Mouse (Mus musculus) neutrophil, adult 83 days (primary cell): ENCODE results near the gene Fbxo11. TPM values are rescaled to one million over a fixed set of nuclear protein-coding genes. Genes with fewer than 3 reads are reported as not detected.

ENCODE experiments used
- total RNA-seq, 2 experiments: library from RNA; stranded (reverse); gene quantifications; one replicate each; pipeline ENCODE4 v1.2.4; 2023

Gene Fbxo11
- total RNA-seq: 10 to 100 TPM; 45.3 to 56.3 TPM

DNA sequence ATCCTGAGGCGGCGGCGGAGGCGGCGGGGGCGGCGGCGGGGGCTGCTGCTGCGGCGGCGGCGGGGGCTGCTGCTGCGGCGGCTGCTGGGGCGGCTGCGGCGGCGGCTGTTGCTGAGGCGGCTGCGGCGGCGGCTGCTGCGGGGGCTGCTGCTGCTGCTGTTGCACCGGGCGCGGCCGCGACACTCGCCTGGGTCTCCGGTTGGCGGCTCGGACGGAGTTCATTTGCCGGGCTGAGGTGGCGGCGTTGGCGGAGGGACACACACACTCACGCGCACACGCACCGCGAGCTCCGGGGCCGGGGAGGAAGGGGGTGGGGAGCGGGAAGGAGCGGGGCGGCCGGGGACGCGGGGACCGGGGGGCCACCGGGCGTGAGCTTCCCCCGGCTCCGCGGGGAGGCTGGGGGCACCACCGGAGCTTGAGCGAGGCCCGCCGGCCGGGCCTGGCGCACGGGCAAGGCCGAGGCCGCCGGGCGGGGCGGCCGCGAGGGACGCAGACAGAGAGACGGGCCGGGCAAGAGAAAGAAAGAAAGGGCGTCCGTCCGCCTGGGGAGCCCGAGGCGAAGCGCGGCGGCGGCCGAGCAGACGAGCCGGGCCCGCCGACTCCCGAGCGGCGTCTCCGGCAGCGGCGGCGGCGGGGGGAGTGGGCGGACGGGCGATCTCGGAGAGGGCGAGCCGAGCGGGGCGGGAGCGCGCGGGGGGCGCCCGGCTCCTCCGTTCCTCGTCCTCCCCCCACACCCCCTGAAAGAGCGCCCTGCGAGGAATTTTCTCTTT is at the start of gene Fbxo11:
Fbxo11 (minus strand) TSS at position 261 of the 770 bp plus-strand sequence.

DNA sequence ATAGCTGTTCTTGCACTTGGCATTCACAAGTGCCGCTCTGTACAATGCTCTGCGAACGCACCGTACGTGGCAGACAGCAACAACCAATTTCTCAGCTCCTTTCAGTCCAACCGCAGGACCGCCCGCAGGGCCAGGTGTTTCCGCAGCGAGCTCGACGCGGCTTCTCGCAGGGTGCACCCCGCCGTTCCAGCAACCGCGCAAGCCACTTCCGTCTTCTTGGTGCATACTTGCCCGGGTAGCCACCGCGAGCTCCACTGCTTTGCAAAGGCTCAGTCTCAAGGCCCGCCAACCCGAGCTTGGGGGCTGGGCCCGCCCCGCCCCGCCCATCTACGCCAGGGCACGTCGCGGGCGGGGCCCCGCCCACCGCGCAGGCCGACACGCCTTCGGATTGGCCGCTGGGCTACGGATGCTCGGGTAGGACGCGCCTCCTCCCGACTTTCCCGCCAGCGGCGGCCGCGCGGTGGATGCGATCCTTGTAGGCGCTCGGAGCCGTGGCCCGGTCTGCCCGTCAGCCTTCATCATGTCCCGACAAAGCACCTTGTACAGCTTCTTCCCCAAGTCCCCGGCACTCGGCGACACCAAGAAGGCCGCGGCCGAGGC is 90.4 kb downstream of the Fbxo11 start, which contains the start of gene Msh6:
Msh6 (plus strand) TSS at position 434 of the 600 bp plus-strand sequence.

Other genes starting within 250 kb of the Fbxo11 start
- not detected for gene Rpl36-ps4, start 144.3 kb downstream of the Fbxo11 start, total RNA-seq
- gene Msh6, start 90.2 kb downstream of the Fbxo11 start, total RNA-seq: 10 to 100 TPM; 18.8 to 21.2 TPM